Mouse (Mus musculus) adrenal gland, postnatal 4 days (tissue): ENCODE measurements at regions not wholly inside any gene's neighbourhood (a gene's known extent, or its start where the extent isn't known, plus 50 kb on each side); places are given as distances from the start of the nearest gene placed in this dataset.

ENCODE experiments used
- DNase-seq, 2 experiments: peaks; one replicate each; pipeline ENCODE4 v3.0.0; 2021 to 2022; ENCODE audit warnings: low spot score in 2 of 2, mixed read lengths in 2 of 2

- no peak for DNase-seq
These were observed 372.6 kb downstream of the Cog6 start for GRCm38 (mm10) chr3:52644178-52645128.

- no peak for DNase-seq
These were observed 373.2 kb downstream of the Cog6 start for GRCm38 (mm10) chr3:52643796-52644177.

- DNase-seq, result no peak
These were observed 373.9 kb downstream of the Cog6 start for GRCm38 (mm10) chr3:52643100-52643551.

- DNase-seq, result no peak
These were observed 373.4 kb downstream of the Foxo1 start for GRCm38 (mm10) chr3:52641226-52642181.

GRCm38 (mm10) chr3:52640250-52641147 is 372.4 kb downstream of the Foxo1 start:
- DNase-seq, result no peak

- no peak for DNase-seq
These were observed 370.7 kb downstream of the Foxo1 start for GRCm38 (mm10) chr3:52638816-52639215.

- DNase-seq, result no peak
These were observed 366.2 kb downstream of the Foxo1 start for GRCm38 (mm10) chr3:52634353-52634752.

- no peak for DNase-seq
These were observed 365.5 kb downstream of the Foxo1 start for GRCm38 (mm10) chr3:52633491-52634100.

GRCm38 (mm10) chr3:52632635-52633034 is 364.5 kb downstream of the Foxo1 start:
- no peak for DNase-seq

- no peak for DNase-seq
These were observed 362.1 kb downstream of the Foxo1 start for GRCm38 (mm10) chr3:52630209-52630608.

- no peak for DNase-seq
These were observed 357.0 kb downstream of the Foxo1 start for GRCm38 (mm10) chr3:52625125-52625524.

GRCm38 (mm10) chr3:52622530-52622929 is 354.4 kb downstream of the Foxo1 start:
- DNase-seq, result no peak

GRCm38 (mm10) chr3:52621936-52622335 is 353.8 kb downstream of the Foxo1 start:
- no peak for DNase-seq

- DNase-seq, result no peak
These were observed 350.7 kb downstream of the Foxo1 start for GRCm38 (mm10) chr3:52618925-52619224.

GRCm38 (mm10) chr3:52618212-52618924 is 350.2 kb downstream of the Foxo1 start:
- no peak for DNase-seq

- no peak for DNase-seq
These were observed 349.4 kb downstream of the Foxo1 start for GRCm38 (mm10) chr3:52617413-52618149.

GRCm38 (mm10) chr3:52611881-52612280 is 343.7 kb downstream of the Foxo1 start:
- no peak for DNase-seq

GRCm38 (mm10) chr3:52610466-52610865 is 342.3 kb downstream of the Foxo1 start:
- no peak for DNase-seq

GRCm38 (mm10) chr3:52608086-52608426 is 339.9 kb downstream of the Foxo1 start:
- DNase-seq, result no peak
